Mouse (Mus musculus) midbrain, embryonic 16.5 days (tissue): ENCODE measurements around the gene Homez. TPM values are rescaled to one million over a fixed set of nuclear protein-coding genes. Genes with fewer than 3 reads are reported as not detected.

Experiments
- ATAC-seq: fragments of 200-750 bp; cut with Nextera tagmentation; 2 replicates; pipeline ENCODE4 v1.8.0; 2017; ENCODE audit warnings: moderate TSS enrichment
- H3K27ac ChIP-seq: fragments of 300-500 bp; sonication (generic); 2 replicates; pipeline ENCODE4 v1.5.1; 2014; ENCODE audit warnings: mild to moderate bottlenecking, low read length, mixed read lengths
- H3K27me3 ChIP-seq: fragments of 300-500 bp; sonication (generic); 2 replicates; pipeline ENCODE4 v1.6.1; 2014; ENCODE audit warnings: low read depth, low read length, mixed read lengths; ENCODE audit not compliant: control insufficient read depth, insufficient read depth
- H3K36me3 ChIP-seq: fragments of 300-500 bp; sonication (generic); 2 replicates; pipeline ENCODE4 v1.6.1; 2014; ENCODE audit warnings: mild to moderate bottlenecking, low read length, moderate library complexity, mixed read lengths; ENCODE audit not compliant: control insufficient read depth, insufficient read depth
- H3K4me1 ChIP-seq: fragments of 300-500 bp; sonication (generic); 2 replicates; pipeline ENCODE4 v1.6.1; 2014; ENCODE audit warnings: mild to moderate bottlenecking, low read length, mixed read lengths; ENCODE audit not compliant: control insufficient read depth, insufficient read depth
- H3K4me2 ChIP-seq: fragments of 300-500 bp; sonication (generic); 2 replicates; pipeline ENCODE4 v1.6.1; 2014; ENCODE audit warnings: mild to moderate bottlenecking, low read length, mixed read lengths
- H3K4me3 ChIP-seq: fragments of 300-500 bp; sonication (generic); 2 replicates; pipeline ENCODE4 v1.5.1; 2014; ENCODE audit warnings: low read depth, mild to moderate bottlenecking, low read length, moderate library complexity, mixed read lengths
- H3K9ac ChIP-seq: fragments of 300-500 bp; sonication (generic); 2 replicates; pipeline ENCODE4 v1.6.1; 2014; ENCODE audit warnings: low read depth, low read length, mixed read lengths
- H3K9me3 ChIP-seq: fragments of 300-500 bp; sonication (generic); replicated peaks from 2 replicates; pipeline ENCODE4 v1.6.1; 2014; ENCODE audit warnings: mild to moderate bottlenecking, low read length, mixed read lengths; ENCODE audit not compliant: control insufficient read depth, poor library complexity, severe bottlenecking
- WGBS: fragments of 180-500 bp; shearing (Covaris S2); extraction: QIAGEN DNeasy Blood & Tissue Kit; methylation state at CpG from one replicate; pipeline ENCODE4 v1.1.7; 2014; 5-methylcytosine and 5-hydroxymethylcytosine counted together
- polyA plus RNA-seq: library from polyadenylated mRNA; unstranded; fragments of >200 nt; fragmentation: Nextera tagmentation; extraction: Ambion mirVana; gene quantifications from 2 replicates; pipeline ENCODE4 v1.2.1, GENCODE M21; 2015

The Homez gene
- polyA plus RNA-seq, 1 experiment from 2014 or later = 14.5 TPM

GRCm38 (mm10) chr14:54863501-54864312, 7.1 kb downstream of the Homez start:
- peak; percentile 100 for ATAC-seq
- peak overlapping the region; percentile 71 for H3K4me2 ChIP-seq
- H3K27ac ChIP-seq = peak overlapping the region; percentile 73
- under 1% methylated on average over 52 of the region's 56 CpGs for WGBS
- H3K27me3 ChIP-seq = no peaks in the 10 kb centered on the region
- peak overlapping the region; percentile 93 for H3K9ac ChIP-seq
- H3K4me3 ChIP-seq = peak overlapping the region; percentile 92
- H3K36me3 ChIP-seq = no peaks in the 10 kb centered on the region
- no peaks in the 10 kb centered on the region for H3K9me3 ChIP-seq
- peaks cover 3% of the 10 kb centered on the region for H3K4me1 ChIP-seq

DNA sequence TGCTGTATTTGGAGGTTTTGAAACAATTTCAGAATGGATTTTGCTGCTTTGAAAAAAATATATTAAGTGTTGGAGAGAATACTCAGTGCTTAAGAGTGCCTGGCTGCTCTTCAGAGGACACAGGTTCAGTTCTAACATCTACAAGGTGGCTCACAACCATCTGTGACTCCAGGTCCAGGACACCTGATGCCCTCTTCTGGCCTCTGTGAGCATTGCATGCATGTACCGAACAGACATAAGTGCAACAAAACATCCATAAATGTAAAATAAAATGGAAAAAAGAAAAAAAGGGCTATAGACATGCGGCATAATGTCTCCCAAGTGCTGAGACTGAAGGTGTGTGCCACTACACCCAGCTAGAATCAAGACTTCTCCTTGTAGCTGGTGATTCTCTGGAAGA, 10.2 kb downstream of the Homez start:
- Histone ChIP-seq H3K27ac (no peak overlapping the region), H3K9ac (no peak overlapping the region), H3K4me2 (no peak overlapping the region), H3K27me3 (no peaks in the 10 kb centered on the region), H3K4me1 (peaks cover 3% of the 10 kb centered on the region), H3K9me3 (no peaks in the 10 kb centered on the region), H3K4me3 (no peak overlapping the region), H3K36me3 (peaks cover 3% of the 10 kb centered on the region)
- whole genome bisulfite sequencing = 37% methylated on average over 2 of the region's 2 CpGs
- no peak for ATAC-seq

DNA sequence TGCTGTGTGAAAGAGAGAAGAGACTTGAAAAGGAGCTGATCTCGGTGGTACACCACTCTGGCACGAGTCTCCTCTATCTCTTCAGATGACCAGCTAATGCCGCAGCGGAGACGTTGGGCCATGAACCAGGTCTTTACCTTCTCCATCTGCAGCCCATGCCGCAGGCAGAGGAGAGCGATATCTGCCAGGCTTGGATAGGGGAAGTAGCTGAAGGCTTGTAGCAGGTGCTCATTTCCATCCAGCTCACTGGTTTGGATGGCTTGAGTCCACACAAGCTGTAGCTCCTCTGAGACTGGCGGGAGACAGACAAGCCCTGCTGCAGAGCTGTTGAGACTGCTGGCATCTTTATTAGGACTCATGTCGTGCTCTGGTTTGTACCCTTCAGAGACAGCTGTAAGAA, 12.9 kb downstream of the Homez start:
- no peaks in the 10 kb centered on the region for H3K9me3 ChIP-seq
- H3K27ac ChIP-seq = no peak overlapping the region
- H3K36me3 ChIP-seq = peaks cover 3% of the 10 kb centered on the region
- no peak for ATAC-seq
- H3K4me3 ChIP-seq = no peak overlapping the region
- WGBS = 92% methylated on average over 9 of the region's 9 CpGs
- H3K4me1 ChIP-seq = no peaks in the 10 kb centered on the region
- no peaks in the 10 kb centered on the region for H3K27me3 ChIP-seq
- no peak overlapping the region for H3K4me2 ChIP-seq
- H3K9ac ChIP-seq = no peak overlapping the region

GRCm38 (mm10) chr14:54856703-54857102, 14.1 kb downstream of the Homez start:
- WGBS = 91% methylated on average over 7 of the region's 7 CpGs
- no peak overlapping the region for H3K4me2 ChIP-seq
- no peak overlapping the region for H3K27ac ChIP-seq
- H3K36me3 ChIP-seq = peaks cover 3% of the 10 kb centered on the region
- H3K4me3 ChIP-seq = no peak overlapping the region
- no peaks in the 10 kb centered on the region for H3K4me1 ChIP-seq
- no peaks in the 10 kb centered on the region for H3K27me3 ChIP-seq
- ATAC-seq = no peak
- H3K9ac ChIP-seq = no peak overlapping the region
- no peaks in the 10 kb centered on the region for H3K9me3 ChIP-seq

DNA sequence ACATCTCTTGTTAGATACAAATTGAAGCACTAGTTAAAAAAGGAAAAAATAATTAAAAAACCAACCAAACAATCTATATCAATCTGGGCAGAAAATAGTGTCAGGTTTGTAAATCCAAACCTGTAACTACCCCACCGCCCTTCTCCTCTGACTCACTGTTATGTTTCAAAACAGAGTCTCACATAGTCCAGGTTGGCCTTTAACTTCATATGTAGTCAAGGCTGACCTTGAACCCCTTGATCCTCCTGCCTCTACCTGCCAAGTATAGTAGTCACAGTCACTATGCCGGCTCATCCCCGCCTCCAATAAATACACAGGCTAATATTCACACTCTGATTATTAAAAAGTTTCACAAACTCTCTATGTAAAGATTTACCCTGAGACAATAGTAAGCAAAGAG, 15.0 kb downstream of the Homez start:
- Histone ChIP-seq H3K9ac (no peak overlapping the region), H3K27ac (no peak overlapping the region), H3K4me3 (no peak overlapping the region), H3K4me1 (no peaks in the 10 kb centered on the region), H3K36me3 (peaks cover 3% of the 10 kb centered on the region), H3K9me3 (no peaks in the 10 kb centered on the region), H3K4me2 (no peak overlapping the region), H3K27me3 (no peaks in the 10 kb centered on the region)
- WGBS = 98% methylated on average over 3 of the region's 3 CpGs
- ATAC-seq = no peak

DNA sequence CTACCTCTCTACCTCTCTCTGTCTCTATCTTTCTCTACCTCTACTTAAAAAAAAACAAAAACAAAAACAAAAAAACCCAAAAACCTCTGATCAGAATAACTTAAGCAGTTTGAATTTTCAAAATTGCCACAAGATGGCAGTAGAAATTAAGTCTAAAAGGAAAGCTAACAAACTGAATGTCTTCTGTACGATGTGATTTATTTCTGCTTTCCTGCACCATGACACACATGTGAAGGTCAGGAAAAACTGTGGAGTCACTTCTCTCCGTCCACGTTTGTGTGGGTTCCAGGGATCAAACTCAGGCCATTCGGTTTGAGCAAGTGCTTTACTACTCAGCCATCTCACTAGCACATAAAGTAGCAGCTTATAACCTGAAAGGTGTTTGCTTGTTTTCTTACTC, 27.3 kb downstream of the Homez start:
- ATAC-seq = no peak
- no peak overlapping the region for H3K27ac ChIP-seq
- WGBS = under 1% methylated on average over 4 of the region's 4 CpGs
- H3K4me2 ChIP-seq = no peak overlapping the region
- H3K9me3 ChIP-seq = no peaks in the 10 kb centered on the region
- H3K4me1 ChIP-seq = no peaks in the 10 kb centered on the region
- no peak overlapping the region for H3K9ac ChIP-seq
- no peaks in the 10 kb centered on the region for H3K36me3 ChIP-seq
- H3K27me3 ChIP-seq = no peaks in the 10 kb centered on the region
- no peak overlapping the region for H3K4me3 ChIP-seq

- no peaks in the 10 kb centered on the region for H3K9me3 ChIP-seq
- no peak overlapping the region for H3K4me2 ChIP-seq
- no peak overlapping the region for H3K9ac ChIP-seq
- H3K27me3 ChIP-seq = no peaks in the 10 kb centered on the region
- no peak overlapping the region for H3K27ac ChIP-seq
- 98% methylated on average over 1 of the region's 1 CpGs for WGBS
- ATAC-seq = no peak
- no peaks in the 10 kb centered on the region for H3K36me3 ChIP-seq
- H3K4me1 ChIP-seq = no peaks in the 10 kb centered on the region
- no peak overlapping the region for H3K4me3 ChIP-seq
These were observed 47.0 kb downstream of the Homez start for GRCm38 (mm10) chr14:54823716-54824115.

GRCm38 (mm10) chr14:54822301-54822700, 48.5 kb downstream of the Homez start:
- no peak overlapping the region for H3K9ac ChIP-seq
- H3K9me3 ChIP-seq = no peaks in the 10 kb centered on the region
- no peak overlapping the region for H3K4me2 ChIP-seq
- no peak overlapping the region for H3K27ac ChIP-seq
- no peaks in the 10 kb centered on the region for H3K27me3 ChIP-seq
- no peaks in the 10 kb centered on the region for H3K4me1 ChIP-seq
- H3K4me3 ChIP-seq = no peak overlapping the region
- H3K36me3 ChIP-seq = no peaks in the 10 kb centered on the region
- no peak for ATAC-seq
- 89% methylated on average over 2 of the region's 2 CpGs for WGBS

- Histone ChIP-seq H3K27ac (no peak overlapping the region), H3K27me3 (no peaks in the 10 kb centered on the region), H3K4me2 (no peak overlapping the region), H3K4me3 (no peak overlapping the region), H3K9me3 (no peaks in the 10 kb centered on the region), H3K36me3 (no peaks in the 10 kb centered on the region), H3K9ac (no peak overlapping the region), H3K4me1 (no peaks in the 10 kb centered on the region)
- no peak for ATAC-seq
- 52% methylated on average over 2 of the region's 2 CpGs for WGBS
These were observed 53.0 kb downstream of the Homez start for GRCm38 (mm10) chr14:54817791-54818190.
